Mouse (Mus musculus) olfactory bulb, adult 2 months (tissue): Measurements from ENCODE around the gene Sumf1. TPM values are rescaled to one million over a fixed set of nuclear protein-coding genes. Genes with fewer than 3 reads are reported as not detected.
A peak's percentile ranks its signal among the peaks of the same experiment; 100 is the strongest.

ENCODE experiments used
- H3K27ac ChIP-seq: fragments of 200-500 bp; 2 replicates; pipeline ENCODE4 v1.5.1; 2012; ENCODE audit warnings: low read depth, low read length; ENCODE audit not compliant: insufficient read depth
- H3K4me1 ChIP-seq: fragments of 200-500 bp; 2 replicates; pipeline ENCODE4 v1.6.1; 2012; ENCODE audit warnings: low read length; ENCODE audit not compliant: control insufficient read depth, insufficient read depth
- H3K4me3 ChIP-seq: fragments of 200-500 bp; 2 replicates; pipeline ENCODE4 v1.5.1; 2012; ENCODE audit warnings: mild to moderate bottlenecking, low read depth, low read length, moderate library complexity; ENCODE audit not compliant: insufficient read depth
- CTCF ChIP-seq: fragments of 200-500 bp; IDR thresholded peaks from 2 replicates; pipeline ENCODE4 v1.5.1; 2012; ENCODE audit warnings: low read depth, mild to moderate bottlenecking, low read length, moderate library complexity; ENCODE audit not compliant: insufficient read depth
- POLR2A ChIP-seq: fragments of 200-500 bp; IDR thresholded peaks from 2 replicates; pipeline ENCODE4 v1.6.1; 2012; ENCODE audit warnings: mild to moderate bottlenecking, low read depth, low read length, moderate library complexity; ENCODE audit not compliant: insufficient read depth
- WGBS: fragments of 180-500 bp; shearing (Covaris S2); methylation state at CpG from one replicate; pipeline ENCODE4 v1.1.7; 2018; 5-methylcytosine and 5-hydroxymethylcytosine counted together
- polyA plus RNA-seq: library from polyadenylated mRNA; stranded (reverse); fragments of >200 nt; gene quantifications from 2 replicates; pipeline ENCODE4 v1.2.4, GENCODE M21; 2012; ENCODE audit warnings: low replicate concordance; ENCODE audit not compliant: missing spikeins, insufficient read depth, insufficient read length

The Sumf1 gene
- polyA plus RNA-seq, 1 experiment = not detected

- Histone ChIP-seq H3K4me1 (no peaks in the 10 kb centered on the region), H3K27ac (peak within 1 kb of the TSS; percentile 96), H3K4me3 (peak within 1 kb of the TSS; percentile 82)
- under 1% methylated on average over 24 of the region's 24 CpGs for WGBS
- TF ChIP-seq CTCF = no peak
- peak; percentile 57 for TF ChIP-seq POLR2A
Measured at GRCm38 (mm10) chr6:108064918-108065526, 120.4 kb downstream of the Sumf1 start, which contains the start of gene Setmar. TSS of gene Setmar (plus strand) at chr6:108065045.

- Histone ChIP-seq H3K4me3 (no peak overlapping the region), H3K27ac (no peak overlapping the region), H3K4me1 (no peaks in the 10 kb centered on the region)
- TF ChIP-seq CTCF (no peak), POLR2A (no peak)
- 74% methylated on average over 3 of the region's 3 CpGs for WGBS
Measured at GRCm38 (mm10) chr6:108061121-108061520, 124.3 kb downstream of the Sumf1 start.

GRCm38 (mm10) chr6:108058066-108058465 lies 127.3 kb downstream of the Sumf1 start:
- TF ChIP-seq CTCF (no peak), POLR2A (no peak)
- Histone ChIP-seq H3K4me1 (no peaks in the 10 kb centered on the region), H3K4me3 (no peak overlapping the region), H3K27ac (no peak overlapping the region)
- 86% methylated on average over 5 of the region's 5 CpGs for WGBS

- Histone ChIP-seq H3K4me3 (no peak overlapping the region), H3K27ac (no peak overlapping the region), H3K4me1 (no peaks in the 10 kb centered on the region)
- TF ChIP-seq CTCF (no peak), POLR2A (no peak)
- 72% methylated on average over 4 of the region's 4 CpGs for WGBS
Measured at GRCm38 (mm10) chr6:108057353-108057752, 128.0 kb downstream of the Sumf1 start.

Other genes with a start within 250 kb of the Sumf1 start
- not detected in 2 replicates for gene Setmar, start 120.5 kb downstream of the Sumf1 start, polyA plus RNA-seq
- gene Itpr1, start 27.5 kb upstream of the Sumf1 start, polyA plus RNA-seq = not detected in 2 replicates